ENCODE assay signal across 8 mouse cellular contexts in the genomic region with DNA sequence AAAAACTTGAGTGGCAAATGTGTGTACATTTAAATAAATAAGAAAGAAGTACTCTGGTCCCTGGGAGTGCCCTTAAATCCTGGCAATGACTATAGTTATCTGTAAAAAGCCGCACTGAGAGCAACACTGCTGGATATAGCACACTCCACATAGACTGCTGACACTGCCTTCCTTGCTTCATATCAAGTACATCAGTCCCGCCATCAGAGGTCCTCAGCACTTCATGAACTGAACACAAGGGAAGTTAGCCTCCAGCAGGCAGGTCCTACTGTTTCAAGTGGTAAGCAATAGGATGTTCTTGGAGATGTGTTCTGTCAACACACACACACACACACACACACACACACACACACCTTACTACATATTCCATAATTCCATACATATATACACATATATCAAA.
DNase-seq lines count a peak whose midpoint lies in the region; ATAC-seq lines count a peak whose summit lies in the region.

No protein-coding gene starts in this region.

- ATAC-seq in hindbrain, embryonic 11.5 days (ENCODE audit: low FRiP score) = no peak
- ATAC-seq in hindbrain, embryonic 13.5 days (ENCODE audit: low FRiP score) = no peak

- H3K27me3 ChIP-seq in hindbrain, embryonic 11.5 days (ENCODE audit: control insufficient read depth, insufficient read depth, low read length) = no peaks in the 10 kb centered on the region
- no peaks in the 10 kb centered on the region for H3K27me3 ChIP-seq in hindbrain, embryonic 13.5 days

- H3K27ac ChIP-seq in hindbrain, embryonic 11.5 days (ENCODE audit: low read depth, low read length) = no peak overlapping the region
- no peak overlapping the region for H3K27ac ChIP-seq in hindbrain, embryonic 13.5 days

- no peaks in the 10 kb centered on the region for H3K9me3 ChIP-seq in hindbrain, embryonic 11.5 days (ENCODE audit: control insufficient read depth, low read length)
- no peaks in the 10 kb centered on the region for H3K9me3 ChIP-seq in hindbrain, embryonic 13.5 days

- peak; percentile 17 for DNase-seq in hindbrain, embryonic 11.5 days (ENCODE audit: low spot score)
- DNase-seq in adrenal gland, postnatal 36 days = peak; percentile 30 to 47
- peak; percentile 32 to 44 for DNase-seq in frontal cortex, postnatal 10 days (ENCODE audit: low spot score in 2 of 2)
- peak; percentile 16 to 28 for DNase-seq in left cerebral cortex, adult 18-20 months (ENCODE audit: low spot score in 2 of 2)
- peak; percentile 72 to 77 for DNase-seq in right cerebral cortex, postnatal 10 days (ENCODE audit: low spot score in 2 of 2)
- no peak for DNase-seq in urinary bladder, postnatal 10 days (ENCODE audit: low spot score)
- no peak for DNase-seq in thymus, postnatal 0 days (ENCODE audit: low spot score)

- 84% methylated on average over 2 of the region's 2 CpGs for WGBS in hindbrain, embryonic 11.5 days
- WGBS in hindbrain, embryonic 13.5 days = 83% methylated on average over 2 of the region's 2 CpGs

- no peak overlapping the region for H3K9ac ChIP-seq in hindbrain, embryonic 11.5 days (ENCODE audit: low read depth, low read length)
- no peak overlapping the region for H3K9ac ChIP-seq in hindbrain, embryonic 13.5 days

- no peaks in the 10 kb centered on the region for H3K36me3 ChIP-seq in hindbrain, embryonic 11.5 days (ENCODE audit: control insufficient read depth, insufficient read depth, low read length)
- no peaks in the 10 kb centered on the region for H3K36me3 ChIP-seq in hindbrain, embryonic 13.5 days

- no peak overlapping the region for H3K4me2 ChIP-seq in hindbrain, embryonic 11.5 days (replicated peaks; ENCODE audit: low read depth, low read length)
- no peak overlapping the region for H3K4me2 ChIP-seq in hindbrain, embryonic 13.5 days

- H3K4me3 ChIP-seq in hindbrain, embryonic 11.5 days (ENCODE audit: low read depth, low read length) = no peak overlapping the region
- no peak overlapping the region for H3K4me3 ChIP-seq in hindbrain, embryonic 13.5 days

- H3K4me1 ChIP-seq in hindbrain, embryonic 11.5 days (replicated peaks; ENCODE audit: control insufficient read depth, insufficient read depth, low read length) = no peaks in the 10 kb centered on the region
- peaks cover 29% of the 10 kb centered on the region for H3K4me1 ChIP-seq in hindbrain, embryonic 13.5 days (replicated peaks)

Comparison
In these comparisons a context has a peak if more than half of its experiments do, and no peak if none do; other contexts are left out.
1. DNase-seq: peak in hindbrain, embryonic 11.5 days (single experiment), adrenal gland, postnatal 36 days (2 of 2), frontal cortex, postnatal 10 days (2 of 2), left cerebral cortex, adult 18-20 months (2 of 2) and right cerebral cortex, postnatal 10 days (2 of 2); none in urinary bladder, postnatal 10 days (single experiment) and thymus, postnatal 0 days (single experiment).